Mouse (Mus musculus) midbrain, embryonic 11.5 days (tissue): Measurements from ENCODE around the gene Slc1a5. TPM values are rescaled to one million over a fixed set of nuclear protein-coding genes. Genes with fewer than 3 reads are reported as not detected.
A peak's percentile ranks its signal among the peaks of the same experiment; 100 is the strongest.

ENCODE experiments used
- ATAC-seq: fragments of 200-750 bp; cut with Nextera tagmentation; 2 replicates; pipeline ENCODE4 v1.8.0; 2017; ENCODE audit warnings: moderate TSS enrichment, moderate library complexity; ENCODE audit not compliant: low FRiP score
- DNase-seq: peaks from one replicate; pipeline ENCODE4 v3.0.0; 2015; ENCODE audit warnings: low spot score; ENCODE audit errors: missing footprints
- H3K27ac ChIP-seq: fragments of 300-500 bp; sonication (generic); 2 replicates; pipeline ENCODE4 v1.5.1; 2014; ENCODE audit warnings: low read depth, low read length
- H3K27me3 ChIP-seq: fragments of 300-500 bp; sonication (generic); 2 replicates; pipeline ENCODE4 v1.6.1; 2014; ENCODE audit warnings: mild to moderate bottlenecking, low read length, moderate library complexity, mixed read lengths; ENCODE audit not compliant: control insufficient read depth, insufficient read depth
- H3K36me3 ChIP-seq: fragments of 300-500 bp; sonication (generic); 2 replicates; pipeline ENCODE4 v1.6.1; 2014; ENCODE audit warnings: mild to moderate bottlenecking, low read length, moderate library complexity, mixed read lengths; ENCODE audit not compliant: control insufficient read depth, insufficient read depth
- H3K4me1 ChIP-seq: fragments of 300-500 bp; sonication (generic); 2 replicates; pipeline ENCODE4 v1.6.1; 2014; ENCODE audit warnings: low read length; ENCODE audit not compliant: control insufficient read depth, insufficient read depth
- H3K4me2 ChIP-seq: fragments of 300-500 bp; sonication (generic); 2 replicates; pipeline ENCODE4 v1.6.1; 2014; ENCODE audit warnings: mild to moderate bottlenecking, moderate library complexity
- H3K4me3 ChIP-seq: fragments of 300-500 bp; sonication (generic); 2 replicates; pipeline ENCODE4 v1.5.1; 2014; ENCODE audit warnings: low read depth, low read length
- H3K9ac ChIP-seq: fragments of 300-500 bp; sonication (generic); 2 replicates; pipeline ENCODE4 v1.6.1; 2014; ENCODE audit warnings: low read length
- H3K9me3 ChIP-seq: fragments of 300-500 bp; sonication (generic); 2 replicates; pipeline ENCODE4 v1.6.1; 2016; ENCODE audit warnings: low read length; ENCODE audit not compliant: control insufficient read depth
- WGBS: fragments of 180-500 bp; shearing (Covaris S2); extraction: QIAGEN DNeasy Blood & Tissue Kit; methylation state at CpG from one replicate; pipeline ENCODE4 v1.1.7; 2014; 5-methylcytosine and 5-hydroxymethylcytosine counted together
- polyA plus RNA-seq: library from polyadenylated mRNA; unstranded; fragments of >200 nt; fragmentation: Nextera tagmentation; extraction: Ambion mirVana; gene quantifications from 2 replicates; pipeline ENCODE4 v1.2.1, GENCODE M21; 2014

The Slc1a5 gene
- polyA plus RNA-seq, 1 experiment from 2014 or later = 23.2 TPM

GRCm38 (mm10) chr7:16792316-16792715 lies 11.2 kb downstream of the Slc1a5 start:
- ATAC-seq (no peak), DNase-seq (no peak)
- Histone ChIP-seq H3K27me3 (no peaks in the 10 kb centered on the region), H3K4me1 (no peaks in the 10 kb centered on the region), H3K9me3 (no peaks in the 10 kb centered on the region), H3K36me3 (0 out of 2 replicates have a peak, but pooled peaks cover 6% of the 10 kb centered on the region), H3K4me2 (no peak overlapping the region), H3K9ac (no peak overlapping the region), H3K4me3 (no peak overlapping the region), H3K27ac (no peak overlapping the region)
- 82% methylated on average over 5 of the region's 5 CpGs for WGBS

GRCm38 (mm10) chr7:16793010-16793725 lies 12.0 kb downstream of the Slc1a5 start:
- ATAC-seq = no peak
- 95% methylated on average over 19 of the region's 19 CpGs for WGBS
- no peaks in the 10 kb centered on the region for H3K4me1 ChIP-seq
- no peaks in the 10 kb centered on the region for H3K27me3 ChIP-seq
- no peak overlapping the region for H3K9ac ChIP-seq
- no peak overlapping the region for H3K4me3 ChIP-seq
- no peak overlapping the region for H3K4me2 ChIP-seq
- H3K36me3 ChIP-seq = 0 out of 2 replicates have a peak, but pooled peaks cover 8% of the 10 kb centered on the region
- DNase-seq = no peak
- no peaks in the 10 kb centered on the region for H3K9me3 ChIP-seq
- no peak overlapping the region for H3K27ac ChIP-seq

- H3K27me3 ChIP-seq = no peaks in the 10 kb centered on the region
- WGBS = 93% methylated on average over 5 of the region's 5 CpGs
- H3K27ac ChIP-seq = no peak overlapping the region
- ATAC-seq (no peak), DNase-seq (no peak)
- no peak overlapping the region for H3K9ac ChIP-seq
- H3K4me1 ChIP-seq = no peaks in the 10 kb centered on the region
- H3K4me2 ChIP-seq = no peak overlapping the region
- H3K36me3 ChIP-seq = 0 out of 2 replicates have a peak, but pooled peaks cover 6% of the 10 kb centered on the region
- no peaks in the 10 kb centered on the region for H3K9me3 ChIP-seq
- H3K4me3 ChIP-seq = no peak overlapping the region
These were observed 13.7 kb downstream of the Slc1a5 start for GRCm38 (mm10) chr7:16794886-16795285.

- ATAC-seq = peak; percentile 63
These were observed 23.4 kb downstream of the Slc1a5 start for GRCm38 (mm10) chr7:16804409-16805028.

DNA sequence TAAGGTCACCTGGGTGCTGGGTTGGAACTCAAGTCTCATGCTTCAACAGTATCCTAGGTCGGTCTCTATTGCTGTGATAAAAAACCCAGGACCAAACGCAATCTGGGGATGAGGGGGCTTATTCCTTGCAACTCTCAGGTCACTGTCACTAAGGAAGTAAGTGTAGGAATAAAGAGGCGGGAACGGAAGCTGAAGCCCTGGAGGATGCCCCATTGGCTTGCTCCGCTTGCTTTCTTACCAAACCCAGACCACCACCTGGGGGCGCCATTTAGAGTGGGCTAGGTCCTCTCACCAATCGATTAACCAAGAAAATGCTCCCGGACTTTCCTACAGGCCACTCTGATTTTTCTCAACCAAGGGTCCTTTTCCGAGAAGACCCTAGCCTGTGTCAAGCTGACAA lies 26.8 kb downstream of the Slc1a5 start:
- no peaks in the 10 kb centered on the region for H3K9me3 ChIP-seq
- H3K36me3 ChIP-seq = peaks cover 3% of the 10 kb centered on the region; the same call in 1 of the 2 replicates
- 90% methylated on average over 9 of the region's 9 CpGs for WGBS
- peak; percentile 81 for DNase-seq
- no peak overlapping the region for H3K4me2 ChIP-seq
- no peak overlapping the region for H3K4me3 ChIP-seq
- no peak overlapping the region for H3K27ac ChIP-seq
- ATAC-seq = no peak
- peaks cover 12% of the 10 kb centered on the region for H3K4me1 ChIP-seq
- peaks cover 27% of the 10 kb centered on the region for H3K27me3 ChIP-seq
- no peak overlapping the region for H3K9ac ChIP-seq

More at GRCm38 (mm10) chr7:16804409-16805028, 23.4 kb downstream of the Slc1a5 start:
- H3K9ac ChIP-seq = no peak overlapping the region
- H3K4me1 ChIP-seq = no peaks in the 10 kb centered on the region
- no peak overlapping the region for H3K4me3 ChIP-seq
- no peak overlapping the region for H3K4me2 ChIP-seq
- no peaks in the 10 kb centered on the region for H3K9me3 ChIP-seq
- H3K27ac ChIP-seq = no peak overlapping the region
- peak; percentile 92 for DNase-seq
- WGBS = 35% methylated on average over 8 of the region's 8 CpGs
- peaks cover 3% of the 10 kb centered on the region; the same call in 1 of the 2 replicates for H3K36me3 ChIP-seq
- no peaks in the 10 kb centered on the region for H3K27me3 ChIP-seq

- H3K4me2 ChIP-seq = no peak overlapping the region
- ATAC-seq (no peak), DNase-seq (peak; percentile 44)
- peaks cover 29% of the 10 kb centered on the region for H3K27me3 ChIP-seq
- WGBS = 90% methylated on average over 9 of the region's 9 CpGs
- peaks cover 12% of the 10 kb centered on the region for H3K4me1 ChIP-seq
- no peak overlapping the region for H3K4me3 ChIP-seq
- H3K27ac ChIP-seq = no peak overlapping the region
- H3K9ac ChIP-seq = no peak overlapping the region
- no peaks in the 10 kb centered on the region for H3K9me3 ChIP-seq
- H3K36me3 ChIP-seq = peaks cover 3% of the 10 kb centered on the region; the same call in 1 of the 2 replicates
These were observed 27.5 kb downstream of the Slc1a5 start for GRCm38 (mm10) chr7:16808647-16809046.

DNA sequence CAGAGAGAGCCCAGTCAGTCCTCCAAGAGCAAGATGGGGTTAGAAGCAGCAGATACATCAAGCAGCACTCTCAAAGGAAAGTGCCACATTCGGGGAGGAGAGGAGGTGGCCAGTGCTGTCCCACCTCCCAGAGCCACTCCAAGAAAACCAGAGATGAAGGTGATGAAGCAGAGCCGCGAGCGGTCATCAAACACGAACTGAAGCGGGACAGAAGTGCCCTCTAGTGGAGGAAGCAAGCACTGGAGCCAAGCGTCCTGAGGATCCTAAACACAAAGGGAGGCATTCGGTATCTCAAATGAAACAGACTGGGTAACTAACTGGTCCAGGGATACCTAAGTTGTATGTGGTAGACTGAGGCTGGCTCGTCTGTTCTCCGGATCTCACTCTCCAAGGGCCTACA lies 28.6 kb downstream of the Slc1a5 start:
- no peak overlapping the region for H3K9ac ChIP-seq
- peaks cover 3% of the 10 kb centered on the region; the same call in 1 of the 2 replicates for H3K36me3 ChIP-seq
- peaks cover 13% of the 10 kb centered on the region for H3K4me1 ChIP-seq
- H3K9me3 ChIP-seq = no peaks in the 10 kb centered on the region
- H3K4me3 ChIP-seq = no peak overlapping the region
- H3K27ac ChIP-seq = no peak overlapping the region
- H3K27me3 ChIP-seq = peaks cover 29% of the 10 kb centered on the region
- no peak overlapping the region for H3K4me2 ChIP-seq
- 34% methylated on average over 10 of the region's 10 CpGs for WGBS
- ATAC-seq (peak; percentile 34; the same call in 1 of the 2 replicates), DNase-seq (peak; percentile 97)

GRCm38 (mm10) chr7:16810399-16810919 lies 29.3 kb downstream of the Slc1a5 start:
- ATAC-seq = no peak
- Histone ChIP-seq H3K36me3 (peaks cover 3% of the 10 kb centered on the region; the same call in 1 of the 2 replicates), H3K4me2 (peak overlapping the region; percentile 59), H3K4me1 (peaks cover 20% of the 10 kb centered on the region), H3K9ac (no peak overlapping the region; the same call in 1 of the 2 replicates), H3K9me3 (no peaks in the 10 kb centered on the region), H3K27me3 (peaks cover 29% of the 10 kb centered on the region), H3K27ac (no peak overlapping the region), H3K4me3 (peak overlapping the region; percentile 34)
- WGBS = 49% methylated on average over 28 of the region's 28 CpGs
- peak; percentile 84 for DNase-seq
